7 mouse cellular contexts compared by ENCODE assay signal in the genomic region with DNA sequence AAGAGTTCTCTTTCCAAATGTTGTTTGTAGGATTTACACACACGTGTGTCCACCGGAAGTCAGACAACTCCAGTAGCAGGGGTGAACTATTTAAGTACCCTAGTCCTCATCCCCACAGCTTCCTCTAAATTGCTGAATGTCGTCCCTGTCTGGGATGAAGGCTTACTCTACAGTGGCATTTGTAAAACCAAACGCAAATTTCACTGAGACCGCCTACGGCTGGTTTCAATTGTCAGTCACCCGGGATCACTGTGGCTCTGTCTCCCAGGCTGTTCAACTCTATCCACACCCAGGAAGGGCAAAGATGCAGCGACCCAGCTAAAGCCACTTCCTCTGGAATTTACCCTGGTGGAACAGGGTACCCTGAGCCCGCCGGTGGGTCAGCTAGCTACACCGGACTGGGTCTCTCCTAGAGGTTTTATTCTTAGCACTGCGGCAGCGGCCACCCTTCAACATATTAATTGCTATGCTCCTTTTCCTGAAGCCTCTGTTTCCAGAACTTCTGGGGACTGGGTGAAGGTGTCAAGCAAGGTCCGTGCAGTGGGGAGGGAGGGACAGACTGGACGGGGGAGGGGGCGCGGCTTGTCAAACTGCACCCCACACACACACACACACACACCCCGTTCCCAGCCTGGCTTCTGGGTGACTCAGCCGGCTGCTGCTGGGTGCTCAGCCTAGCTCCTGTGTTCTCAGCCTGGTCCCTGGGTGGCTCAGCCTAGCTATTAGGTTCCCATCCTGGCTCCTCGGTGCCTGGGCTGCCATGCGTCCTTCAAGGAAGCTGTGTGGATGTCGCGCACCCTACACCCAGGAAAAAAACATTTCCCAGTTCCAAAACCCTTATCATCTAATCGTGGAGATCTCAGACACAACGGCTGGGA. TPM values are rescaled to one million over a fixed set of nuclear protein-coding genes. Genes with fewer than 3 reads are reported as not detected.
DNase-seq lines count a peak whose midpoint lies in the region; ATAC-seq and TF ChIP-seq lines count a peak whose summit lies in the region.

No protein-coding gene starts in this region.

- H3K27ac ChIP-seq in midbrain, embryonic 11.5 days (ENCODE audit: low read depth, low read length): no peak overlapping the region
- no peak overlapping the region for H3K27ac ChIP-seq in stomach, postnatal 0 days (replicated peaks)

- H3K27me3 ChIP-seq in midbrain, embryonic 11.5 days (ENCODE audit: control insufficient read depth, insufficient read depth, low read length): peaks cover 56% of the 10 kb centered on the region
- no peaks in the 10 kb centered on the region for H3K27me3 ChIP-seq in stomach, postnatal 0 days (ENCODE audit: control insufficient read depth, insufficient read depth, low read length)

- H3K4me1 ChIP-seq in midbrain, embryonic 11.5 days (ENCODE audit: control insufficient read depth, insufficient read depth, low read length): peaks cover 24% of the 10 kb centered on the region
- H3K4me1 ChIP-seq in stomach, postnatal 0 days (replicated peaks; ENCODE audit: control insufficient read depth, insufficient read depth): peaks cover 2% of the 10 kb centered on the region; the same call in 1 of the 2 replicates

- intact Hi-C loops in heart, postnatal 14 days (cut with DNase I): loop anchor here (10.0 kb wide), 1 partner anchor 305 kb away; no protein-coding TSS in a partner anchor
- intact Hi-C loops in left cerebral cortex, postnatal 14 days (cut with DNase I): loop anchor here (5.0 to 10.0 kb wide), 3 partner anchors 88 to 275 kb away; no protein-coding TSS in a partner anchor

- peak overlapping the region; percentile 64 for H3K9ac ChIP-seq in midbrain, embryonic 11.5 days (ENCODE audit: low read length)
- no peak overlapping the region for H3K9ac ChIP-seq in stomach, postnatal 0 days (ENCODE audit: low read length)

- no peaks in the 10 kb centered on the region for H3K9me3 ChIP-seq in midbrain, embryonic 11.5 days (ENCODE audit: control insufficient read depth, low read length)
- no peaks in the 10 kb centered on the region for H3K9me3 ChIP-seq in stomach, postnatal 0 days (ENCODE audit: control insufficient read depth, low read length)

- no peak for TF ChIP-seq EP300 in stomach, postnatal 0 days (optimal IDR thresholded peaks at IDR 0.05)

- no peak for TF ChIP-seq CTCF in stomach, postnatal 0 days (IDR thresholded peaks at IDR 0.05; ENCODE audit: low read depth)

- no peaks in the 10 kb centered on the region for H3K36me3 ChIP-seq in midbrain, embryonic 11.5 days (ENCODE audit: control insufficient read depth, insufficient read depth, low read length)
- no peaks in the 10 kb centered on the region for H3K36me3 ChIP-seq in stomach, postnatal 0 days (ENCODE audit: control insufficient read depth, insufficient read depth, low read length)

- DNase-seq in MN1 (ENCODE audit: low spot score): peak; percentile 13
- peak; percentile 31 for DNase-seq in embryo, embryonic 10.5 days (ENCODE audit: low spot score)
- DNase-seq in heart, postnatal 14 days: peak; percentile 4 to 9
- peak; percentile 46 to 49 for DNase-seq in left cerebral cortex, postnatal 14 days (ENCODE audit: low spot score in 2 of 2)
- DNase-seq in midbrain, embryonic 11.5 days (ENCODE audit: low spot score, missing footprints): peak; percentile 96
- peak; percentile 53 for DNase-seq in stomach, postnatal 0 days (ENCODE audit: low spot score)

- ATAC-seq in CD4-positive, CD25-positive, alpha-beta regulatory T cell, adult 4 months: peak; percentile 30
- ATAC-seq in midbrain, embryonic 11.5 days (ENCODE audit: low FRiP score): peak; percentile 56; the same call in 1 of the 2 replicates
- peak; percentile 83 for ATAC-seq in stomach, postnatal 0 days (ENCODE audit: low FRiP score, low TSS enrichment)

- 5% methylated on average over 23 of the region's 25 CpGs for WGBS in midbrain, embryonic 11.5 days
- WGBS in stomach, postnatal 0 days: 10% methylated on average over 25 of the region's 25 CpGs

- H3K4me3 ChIP-seq in midbrain, embryonic 11.5 days (ENCODE audit: low read depth, low read length): peak overlapping the region; percentile 61
- H3K4me3 ChIP-seq in stomach, postnatal 0 days (ENCODE audit: low read depth, low read length): peak overlapping the region; percentile 58

- H3K4me2 ChIP-seq in midbrain, embryonic 11.5 days: peak overlapping the region; percentile 96
- peak overlapping the region; percentile 99 for H3K4me2 ChIP-seq in stomach, postnatal 0 days (replicated peaks; ENCODE audit: low read depth)

RNA-seq across cellular contexts. Expression of gene Nebl, which starts 1.3 kb away (rescaled TPM):
- 1 to 10 TPM; 7.5 to 9.7 TPM for polyA plus RNA-seq in CD4-positive, CD25-positive, alpha-beta regulatory T cell, adult 4 months (2017; shearing (Covaris generic))
- total RNA-seq in heart, postnatal 14 days (2021): 100 to 1,000 TPM; 481 to 506 TPM
- total RNA-seq in left cerebral cortex, postnatal 14 days (2021): 10 to 100 TPM; 60.6 to 63.0 TPM
- polyA plus RNA-seq in midbrain, embryonic 11.5 days (2014; fragmentation: Nextera tagmentation; extraction: Ambion mirVana): 2.7 and 2.8 TPM in 2 replicates
- 7.9 and 8.9 TPM in 2 replicates for polyA plus RNA-seq in stomach, postnatal 0 days (2015; fragmentation: Nextera tagmentation; extraction: Ambion mirVana)

Comparison
In these comparisons a context has a peak if more than half of its experiments do, and no peak if none do; other contexts are left out.
1. ATAC-seq: peak in every context shown above with its lines; median percentile 83 in stomach, postnatal 0 days; 56 in midbrain, embryonic 11.5 days; 30 in CD4-positive, CD25-positive, alpha-beta regulatory T cell, adult 4 months.
2. DNase-seq: peak in every context shown above with its lines; median percentile 96 in midbrain, embryonic 11.5 days; 53 in stomach, postnatal 0 days; 48 in left cerebral cortex, postnatal 14 days; 31 in embryo, embryonic 10.5 days; 13 in MN1; 6 in heart, postnatal 14 days.